Mouse (Mus musculus) ovary, adult 2 months (tissue): Measurements from ENCODE around the gene Olfr594. TPM values are rescaled to one million over a fixed set of nuclear protein-coding genes. Genes with fewer than 3 reads are reported as not detected.

Experiments
- polyA plus RNA-seq: library from polyadenylated mRNA; depleted of rRNA; stranded (reverse); fragments of >200 nt; gene quantifications from 2 replicates; pipeline ENCODE4 v1.2.3, GENCODE M21; 2012; rRNA removed

Olfr594 gene
- polyA plus RNA-seq = not detected in 2 replicates

DNA sequence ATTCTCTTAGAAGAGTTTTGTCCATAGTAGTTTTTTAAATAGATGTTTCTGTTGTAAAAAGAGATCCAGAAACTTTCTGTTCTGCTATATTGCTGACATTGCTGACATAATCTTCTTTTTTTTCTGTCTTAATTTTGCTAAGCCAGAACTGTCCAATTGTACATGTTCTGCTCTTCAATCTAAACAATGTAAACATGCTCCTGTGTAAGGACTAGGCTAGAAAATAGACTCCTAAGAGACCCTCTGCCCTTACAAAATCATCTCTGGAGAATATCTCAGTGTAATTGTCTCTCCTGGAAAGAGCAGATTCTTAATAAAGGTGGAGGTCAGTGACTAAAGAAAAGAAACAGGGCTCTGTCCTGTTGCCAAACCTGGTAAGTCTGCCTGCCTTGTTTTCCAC lies at the start of gene Olfr594:
TSS of gene Olfr594 (plus strand) at position 301 of the 400 bp plus-strand sequence.

DNA sequence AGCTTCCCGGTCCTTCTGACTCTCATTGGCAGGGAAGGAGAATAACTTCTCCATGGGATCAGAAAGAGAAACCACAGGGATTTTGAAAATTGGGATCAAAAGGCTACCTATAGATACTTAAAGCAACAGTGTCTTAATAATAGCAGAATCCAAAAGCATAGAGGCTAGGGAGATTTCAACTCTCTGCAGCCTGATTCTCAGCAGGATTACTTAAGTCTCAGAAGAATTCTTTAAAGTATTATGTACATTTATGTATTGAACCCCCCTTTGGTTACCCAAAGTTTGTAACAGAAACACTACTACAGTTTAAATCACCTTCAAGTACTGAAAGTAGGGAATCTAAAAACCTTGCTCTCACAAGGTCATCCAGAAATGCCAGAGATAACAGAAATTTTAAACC lies 38.6 kb upstream of the Olfr594 start, which contains the start of gene Olfr591:
TSS of gene Olfr591 (minus strand) at position 101 of the 400 bp plus-strand sequence.

DNA sequence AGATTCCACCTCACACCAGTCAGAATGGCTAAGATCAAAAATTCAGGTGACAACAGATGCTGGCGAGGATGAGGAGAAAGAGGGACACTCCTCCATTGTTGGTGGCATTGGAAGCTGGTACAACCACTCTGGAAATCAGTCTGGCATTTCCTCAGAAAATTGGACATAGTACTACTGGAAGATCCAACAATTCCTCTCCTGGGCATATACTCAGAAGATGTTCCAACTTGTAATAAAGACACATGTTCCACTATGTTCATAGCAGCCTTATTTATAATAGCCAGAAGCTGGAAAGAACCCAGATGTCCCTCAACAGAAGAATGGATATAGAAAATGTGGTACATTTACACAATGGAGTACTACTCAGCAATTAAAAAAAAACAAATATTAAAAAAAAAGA lies 32.3 kb upstream of the Olfr594 start, which contains the start of gene Olfr592:
TSS of gene Olfr592 (plus strand) at position 301 of the 400 bp plus-strand sequence.

DNA sequence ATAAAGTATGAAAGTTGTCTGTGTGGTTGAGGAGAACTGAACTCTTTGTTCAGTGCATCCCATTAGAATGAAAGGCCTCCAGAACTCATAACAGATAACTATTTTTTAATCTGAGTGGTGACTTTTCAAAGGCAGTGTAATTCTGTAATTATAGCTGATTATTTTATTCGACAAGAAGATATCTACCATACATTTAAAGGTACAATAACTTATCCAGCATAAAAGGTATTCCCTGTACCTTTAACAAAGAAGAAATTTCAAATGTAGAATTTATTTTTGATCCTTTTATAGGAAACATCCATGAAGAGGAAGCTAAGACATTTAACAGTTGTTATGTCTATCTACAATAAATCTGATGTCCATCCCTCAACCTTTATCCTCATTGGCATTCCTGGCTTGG lies 5.2 kb upstream of the Olfr594 start, which contains the start of gene Olfr593:
TSS of gene Olfr593 (plus strand) at position 301 of the 400 bp plus-strand sequence.

DNA sequence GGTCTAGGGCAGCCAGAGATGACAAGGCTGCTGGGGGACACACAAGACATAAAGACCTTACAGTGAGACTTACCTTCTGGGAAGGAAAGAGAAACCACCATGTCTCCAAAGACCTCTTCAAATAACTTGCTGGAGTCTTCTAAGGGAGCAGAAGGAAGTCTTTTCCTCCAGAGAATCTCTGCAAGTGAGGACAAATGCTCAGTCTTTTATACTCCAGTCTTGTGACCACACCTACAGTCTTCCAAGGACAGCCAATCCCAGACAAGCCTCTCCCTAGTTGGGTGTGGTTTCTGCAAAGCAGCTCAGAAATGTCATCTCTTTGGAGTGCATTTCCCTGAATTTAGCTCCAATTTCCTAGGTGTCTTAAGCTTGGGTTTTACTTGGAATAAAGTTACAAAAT lies 35.6 kb downstream of the Olfr594 start, which contains the start of gene Usp17ld:
TSS of gene Usp17ld (minus strand) at position 101 of the 400 bp plus-strand sequence.

Other genes with a start within 250 kb of the Olfr594 start
- not detected in 2 replicates for gene Olfr577, start 241.1 kb upstream of the Olfr594 start, polyA plus RNA-seq
- not detected in 2 replicates for gene Olfr578, start 227.7 kb upstream of the Olfr594 start, polyA plus RNA-seq
- gene Olfr582, start 179.0 kb upstream of the Olfr594 start, polyA plus RNA-seq = not detected in 2 replicates
- gene Olfr583, start 165.7 kb upstream of the Olfr594 start, polyA plus RNA-seq = not detected in 2 replicates
- not detected in 2 replicates for gene Olfr584, start 135.1 kb upstream of the Olfr594 start, polyA plus RNA-seq
- not detected in 2 replicates for gene Olfr585, start 119.3 kb upstream of the Olfr594 start, polyA plus RNA-seq
- not detected in 2 replicates for gene Olfr586, start 91.4 kb upstream of the Olfr594 start, polyA plus RNA-seq
- not detected in 2 replicates for gene Olfr588-ps1, start 76.1 kb upstream of the Olfr594 start, polyA plus RNA-seq
- gene Olfr589, start 60.6 kb upstream of the Olfr594 start, polyA plus RNA-seq = not detected in 2 replicates
- not detected in 2 replicates for gene Olfr591, start 38.7 kb upstream of the Olfr594 start, polyA plus RNA-seq
- gene Olfr592, start 32.2 kb upstream of the Olfr594 start, polyA plus RNA-seq = not detected in 2 replicates
- not detected in 2 replicates for gene Olfr593, start 5.1 kb upstream of the Olfr594 start, polyA plus RNA-seq
- not detected in 2 replicates for gene Usp17ld, start 35.5 kb downstream of the Olfr594 start, polyA plus RNA-seq
- gene Olfr596, start 88.7 kb downstream of the Olfr594 start, polyA plus RNA-seq = not detected in 2 replicates
- not detected in 2 replicates for gene Olfr597, start 99.3 kb downstream of the Olfr594 start, polyA plus RNA-seq
- not detected in 2 replicates for gene Olfr598, start 106.6 kb downstream of the Olfr594 start, polyA plus RNA-seq
- gene Olfr599, start 118.9 kb downstream of the Olfr594 start, polyA plus RNA-seq = not detected in 2 replicates
- not detected in 2 replicates for gene Olfr600, start 132.7 kb downstream of the Olfr594 start, polyA plus RNA-seq
- not detected in 2 replicates for gene Olfr601, start 145.7 kb downstream of the Olfr594 start, polyA plus RNA-seq
- not detected in 2 replicates for gene Olfr603, start 169.2 kb downstream of the Olfr594 start, polyA plus RNA-seq
- 0.07 TPM in 1 of 2 replicates, not detected in the other for gene Usp17lc, start 198.1 kb downstream of the Olfr594 start, polyA plus RNA-seq
- not detected in 2 replicates for gene Olfr605, start 228.4 kb downstream of the Olfr594 start, polyA plus RNA-seq
- gene Olfr606, start 232.1 kb downstream of the Olfr594 start, polyA plus RNA-seq = not detected in 2 replicates
- not detected in 2 replicates for gene Olfr607, start 247.2 kb downstream of the Olfr594 start, polyA plus RNA-seq